Mouse (Mus musculus) gastrocnemius, adult 18-20 months (tissue): ENCODE measurements around the gene Bnc2. TPM values are rescaled to one million over a fixed set of nuclear protein-coding genes. Genes with fewer than 3 reads are reported as not detected.

Source experiments
- DNase-seq: peaks from one replicate; pipeline ENCODE4 v3.0.0; 2021; ENCODE audit warnings: low spot score
- total RNA-seq, 2 experiments: library from RNA; stranded (reverse); gene quantifications; 2 replicates each; pipeline ENCODE4 v1.2.3; 2021

Gene Bnc2
- total RNA-seq, 2 experiments from 2014 or later: 8.5 to 15.1 TPM

- DNase-seq: no peak
Measured at GRCm38 (mm10) chr4:84329651-84330050, 345.4 kb downstream of the Bnc2 start.

- no peak for DNase-seq
Measured at GRCm38 (mm10) chr4:84324371-84324770, 350.7 kb downstream of the Bnc2 start.

GRCm38 (mm10) chr4:84321598-84321997, 353.5 kb downstream of the Bnc2 start:
- no peak for DNase-seq

- DNase-seq: no peak
Measured at GRCm38 (mm10) chr4:84317421-84317820, 357.7 kb downstream of the Bnc2 start.

- no peak for DNase-seq
Measured at GRCm38 (mm10) chr4:84311371-84311770, 363.7 kb downstream of the Bnc2 start.

GRCm38 (mm10) chr4:84310851-84311250, 364.2 kb downstream of the Bnc2 start:
- no peak for DNase-seq

- no peak for DNase-seq
Measured at GRCm38 (mm10) chr4:84308226-84308862, 366.7 kb downstream of the Bnc2 start.

- no peak for DNase-seq
Measured at GRCm38 (mm10) chr4:84306928-84307606, 368.0 kb downstream of the Bnc2 start.

- DNase-seq: no peak
Measured at GRCm38 (mm10) chr4:84302949-84303348, 372.1 kb downstream of the Bnc2 start.

- DNase-seq: no peak
Measured at GRCm38 (mm10) chr4:84285153-84285552, 389.9 kb downstream of the Bnc2 start.

- DNase-seq: no peak
Measured at GRCm38 (mm10) chr4:84282651-84283050, 392.4 kb downstream of the Bnc2 start.

- DNase-seq: no peak
Measured at GRCm38 (mm10) chr4:84278156-84278555, 396.9 kb downstream of the Bnc2 start.

- no peak for DNase-seq
Measured at GRCm38 (mm10) chr4:84276081-84276480, 399.0 kb downstream of the Bnc2 start.

- DNase-seq: no peak
Measured at GRCm38 (mm10) chr4:84274158-84274557, 400.9 kb downstream of the Bnc2 start.

GRCm38 (mm10) chr4:84272867-84273266, 402.2 kb downstream of the Bnc2 start:
- no peak for DNase-seq

- no peak for DNase-seq
Measured at GRCm38 (mm10) chr4:84269845-84270244, 405.2 kb downstream of the Bnc2 start.

GRCm38 (mm10) chr4:84247356-84247755, 427.7 kb downstream of the Bnc2 start:
- DNase-seq: no peak

GRCm38 (mm10) chr4:84232346-84232745, 442.7 kb downstream of the Bnc2 start:
- DNase-seq: no peak

- DNase-seq: no peak
Measured at GRCm38 (mm10) chr4:84231251-84231650, 443.8 kb downstream of the Bnc2 start.

- no peak for DNase-seq
Measured at GRCm38 (mm10) chr4:84229189-84229960, 445.7 kb downstream of the Bnc2 start.

- DNase-seq: no peak
Measured at GRCm38 (mm10) chr4:84228551-84228950, 446.5 kb downstream of the Bnc2 start.
